Mouse (Mus musculus) small intestine, adult 2 months (tissue): ENCODE measurements around the gene Olfr1056. TPM values are rescaled to one million over a fixed set of nuclear protein-coding genes. Genes with fewer than 3 reads are reported as not detected.

ENCODE experiments used
- H3K27ac ChIP-seq: fragments of 200-500 bp; 2 replicates; pipeline ENCODE4 v1.5.1; 2012; ENCODE audit warnings: low read depth, low read length, control low read depth, inconsistent platforms; ENCODE audit not compliant: insufficient read depth
- H3K27me3 ChIP-seq: fragments of 200-500 bp; 2 replicates; pipeline ENCODE4 v1.6.1; 2012; ENCODE audit warnings: mild to moderate bottlenecking, moderate library complexity, low read length, inconsistent platforms; ENCODE audit not compliant: control insufficient read depth, insufficient read depth
- H3K36me3 ChIP-seq: fragments of 200-500 bp; 2 replicates; pipeline ENCODE4 v1.6.1; 2012; ENCODE audit warnings: mild to moderate bottlenecking, low read length, control low read depth, inconsistent platforms; ENCODE audit not compliant: control insufficient read depth, insufficient read depth
- H3K4me1 ChIP-seq: fragments of 200-500 bp; 2 replicates; pipeline ENCODE4 v1.6.1; 2012; ENCODE audit warnings: low read length, inconsistent platforms, mixed read lengths; ENCODE audit not compliant: control insufficient read depth, insufficient read depth, insufficient read length
- H3K4me3 ChIP-seq: fragments of 200-500 bp; 2 replicates; pipeline ENCODE4 v1.5.1; 2012; ENCODE audit warnings: low read depth, mild to moderate bottlenecking, control low read depth, inconsistent platforms, low read length, moderate library complexity
- CTCF ChIP-seq: fragments of 200-500 bp; IDR thresholded peaks from 2 replicates; pipeline ENCODE4 v1.5.1; 2012; ENCODE audit warnings: low read depth, mild to moderate bottlenecking, control low read depth, inconsistent platforms, low read length, moderate library complexity, mixed read lengths; ENCODE audit not compliant: insufficient replicate concordance, insufficient read length; ENCODE audit errors: extremely low read depth
- POLR2A ChIP-seq: fragments of 200-500 bp; IDR thresholded peaks from 2 replicates; pipeline ENCODE4 v1.6.1; 2012; ENCODE audit warnings: low read depth, mild to moderate bottlenecking, control low read depth, inconsistent platforms, low read length, moderate library complexity
- WGBS: fragments of 180-500 bp; shearing (Covaris S2); methylation state at CpG from one replicate; pipeline ENCODE4 v1.1.7; 2018; 5-methylcytosine and 5-hydroxymethylcytosine counted together
- polyA plus RNA-seq: library from polyadenylated mRNA; depleted of rRNA; stranded (reverse); fragments of >200 nt; gene quantifications from 2 replicates; pipeline ENCODE4 v1.2.3, GENCODE M21; 2012; rRNA removed

Olfr1056 gene
- polyA plus RNA-seq, 1 experiment = not detected

DNA sequence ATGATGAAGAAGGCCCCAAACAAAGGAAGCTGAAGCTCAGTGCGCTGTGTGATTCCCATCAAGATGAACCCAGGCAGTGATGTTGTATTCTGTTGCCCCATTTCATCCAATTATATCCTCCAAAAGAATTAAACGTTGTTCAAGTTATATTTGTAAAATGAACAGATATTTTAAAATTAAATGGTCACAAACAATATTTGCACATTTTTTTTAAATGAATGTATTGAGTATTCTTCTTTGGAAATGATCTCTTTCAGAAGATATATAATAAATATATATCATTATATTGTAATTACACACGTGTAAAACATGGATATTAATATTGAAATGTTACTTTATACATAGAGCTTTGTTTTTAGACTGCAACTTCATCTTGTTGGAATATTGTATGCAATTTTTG lies 47.1 kb downstream of the Olfr1056 start, which contains the start of gene Olfr1053:
Olfr1053 (minus strand) TSS at position 101 of the 400 bp plus-strand sequence.
- Histone ChIP-seq H3K36me3 (no peaks in the 10 kb centered on the region), H3K27me3 (no peaks in the 10 kb centered on the region), H3K27ac (no peak within 1 kb of the TSS), H3K4me1 (no peaks in the 10 kb centered on the region), H3K4me3 (no peak within 1 kb of the TSS)
- no peak for TF ChIP-seq CTCF
- no peak for TF ChIP-seq POLR2A
- 51% methylated on average over 3 of the region's 3 CpGs for WGBS

Other genes starting within 250 kb of the Olfr1056 start
- gene Olfr1039, start 226.5 kb downstream of the Olfr1056 start, polyA plus RNA-seq = not detected in 2 replicates
- gene Olfr1040, start 215.7 kb downstream of the Olfr1056 start, polyA plus RNA-seq = not detected in 2 replicates
- gene Olfr1042, start 200.6 kb downstream of the Olfr1056 start, polyA plus RNA-seq = not detected in 2 replicates
- not detected in 2 replicates for gene Olfr1043, start 194.9 kb downstream of the Olfr1056 start, polyA plus RNA-seq
- not detected in 2 replicates for gene Olfr1044, start 184.6 kb downstream of the Olfr1056 start, polyA plus RNA-seq
- gene Olfr52, start 176.8 kb downstream of the Olfr1056 start, polyA plus RNA-seq = not detected in 2 replicates
- not detected in 2 replicates for gene Olfr1045, start 159.5 kb downstream of the Olfr1056 start, polyA plus RNA-seq
- gene Olfr1046, start 143.2 kb downstream of the Olfr1056 start, polyA plus RNA-seq = not detected in 2 replicates
- gene Olfr1047, start 131.1 kb downstream of the Olfr1056 start, polyA plus RNA-seq = not detected in 2 replicates
- not detected in 2 replicates for gene Olfr1048, start 122.2 kb downstream of the Olfr1056 start, polyA plus RNA-seq
- not detected in 2 replicates for gene Olfr1049, start 104.1 kb downstream of the Olfr1056 start, polyA plus RNA-seq
- not detected in 2 replicates for gene Olfr1051, start 83.4 kb downstream of the Olfr1056 start, polyA plus RNA-seq
- not detected in 2 replicates for gene Olfr1052, start 70.0 kb downstream of the Olfr1056 start, polyA plus RNA-seq
- gene Olfr1053, start 47.2 kb downstream of the Olfr1056 start, polyA plus RNA-seq = not detected in 2 replicates
- gene Olfr1054, start 27.0 kb downstream of the Olfr1056 start, polyA plus RNA-seq = not detected in 2 replicates
- gene Olfr1055, start 12.2 kb downstream of the Olfr1056 start, polyA plus RNA-seq = not detected in 2 replicates
- not detected in 2 replicates for gene Olfr1057, start 15.9 kb upstream of the Olfr1056 start, polyA plus RNA-seq
- not detected in 2 replicates for gene Olfr1058, start 26.1 kb upstream of the Olfr1056 start, polyA plus RNA-seq
- not detected in 2 replicates for gene Olfr1061, start 51.6 kb upstream of the Olfr1056 start, polyA plus RNA-seq
- not detected in 2 replicates for gene Olfr1062, start 64.3 kb upstream of the Olfr1056 start, polyA plus RNA-seq
- not detected in 2 replicates for gene Olfr1065, start 88.1 kb upstream of the Olfr1056 start, polyA plus RNA-seq
- gene Olfr1066, start 93.8 kb upstream of the Olfr1056 start, polyA plus RNA-seq = not detected in 2 replicates
- gene Olfr228, start 124.9 kb upstream of the Olfr1056 start, polyA plus RNA-seq = not detected in 2 replicates
- gene Olfr1076, start 146.0 kb upstream of the Olfr1056 start, polyA plus RNA-seq = not detected in 2 replicates
- not detected in 2 replicates for gene Olfr1079, start 180.0 kb upstream of the Olfr1056 start, polyA plus RNA-seq
- not detected in 2 replicates for gene Olfr1080, start 195.8 kb upstream of the Olfr1056 start, polyA plus RNA-seq
- gene Olfr1082, start 236.5 kb upstream of the Olfr1056 start, polyA plus RNA-seq = not detected in 2 replicates